12 mouse cellular contexts compared by ENCODE assay signal in genomic region chr7:45125649-45126048, GRCm38 (mm10). TPM values are rescaled to one million over a fixed set of nuclear protein-coding genes. Genes with fewer than 3 reads are reported as not detected.
DNase-seq lines count a peak whose midpoint lies in the region; ATAC-seq and TF ChIP-seq lines count a peak whose summit lies in the region.
"Not testable (repeated sequence)": the region's sequence is repeated elsewhere in the genome, so short reads cannot be mapped to it uniquely, and the experiment has no call there.
"Had no signal": no experiment of that assay in that cellular context is flagged by ENCODE, and none has a peak within 500 bp of the region (broad histone marks: within the 10 kb centered on the region; RNA-seq: fewer than 3 reads in every experiment).

No protein-coding gene starts in this region.

- not testable (repeated sequence) for DNase-seq in MEL (ENCODE audit: low read depth, low spot score); embryonic facial prominence, embryonic 14.5 days (ENCODE audit: low spot score); hindbrain, embryonic 14.5 days (ENCODE audit: low spot score); layer of hippocampus, adult 2 months (ENCODE audit: low spot score in 2 of 2); liver, embryonic 14.5 days (ENCODE audit: low read depth in 3 of 3, low spot score in 3 of 3)
- DNase-seq in heart, adult 11 months, result peak; percentile 90

- not testable (repeated sequence) for H3K9me3 ChIP-seq in MEL (replicated peaks; ENCODE audit: insufficient read depth, low read length); embryonic facial prominence, embryonic 14.5 days (ENCODE audit: control insufficient read depth, low read length); hindbrain, embryonic 14.5 days (ENCODE audit: control insufficient read depth, low read length); liver, embryonic 14.5 days (ENCODE audit: control insufficient read depth, low read length); midbrain, embryonic 15.5 days

- TF ChIP-seq RAD21 in MEL (IDR thresholded peaks at IDR 0.05; ENCODE audit: low read depth, low read length), result not testable (repeated sequence)

- peak overlapping the region; percentile 97 for H3K9ac ChIP-seq in MEL (ENCODE audit: control insufficient read depth, low read depth, low read length, poor library complexity, severe bottlenecking)
- peak overlapping the region; percentile 99; the same call in 1 of the 2 replicates for H3K9ac ChIP-seq in embryonic facial prominence, embryonic 14.5 days (ENCODE audit: low read depth, low read length)
- not testable (repeated sequence) for H3K9ac ChIP-seq in hindbrain, embryonic 14.5 days; liver, embryonic 14.5 days (replicated peaks); midbrain, embryonic 15.5 days

- not testable (repeated sequence) for TF ChIP-seq CTCF in MEL (IDR thresholded peaks at IDR 0.05 in 2 of 3, conservative IDR thresholded peaks at IDR 0.05 in 1 of 3; ENCODE audit: control insufficient read depth in 1 of 3, insufficient read depth in 1 of 3, low read depth in 2 of 3, low read length in 3 of 3, poor library complexity in 1 of 3, severe bottlenecking in 1 of 3); layer of hippocampus, adult 2 months (conservative IDR thresholded peaks at IDR 0.05); liver, embryonic 14.5 days (IDR thresholded peaks at IDR 0.05; ENCODE audit: low read depth); testis, adult 2 months (IDR thresholded peaks at IDR 0.05; ENCODE audit: control insufficient read depth, insufficient read depth, insufficient replicate concordance, low read depth, low read length)

- 70% methylated on average over 5 of the region's 5 CpGs for WGBS in embryonic facial prominence, embryonic 14.5 days
- 62% methylated on average over 5 of the region's 5 CpGs for WGBS in hindbrain, embryonic 14.5 days
- 63% methylated on average over 5 of the region's 5 CpGs for WGBS in liver, embryonic 14.5 days (ENCODE audit: insufficient replicate concordance)
- WGBS in midbrain, embryonic 15.5 days, result 60% methylated on average over 5 of the region's 5 CpGs

- ATAC-seq in embryonic facial prominence, embryonic 14.5 days (ENCODE audit: low read depth); hindbrain, embryonic 14.5 days (ENCODE audit: low FRiP score); liver, embryonic 14.5 days (ENCODE audit: insufficient read depth); midbrain, embryonic 15.5 days (replicated peaks): not testable (repeated sequence)

- TF ChIP-seq POLR2A in MEL (IDR thresholded peaks at IDR 0.05; ENCODE audit: control insufficient read depth in 1 of 2, insufficient read depth in 1 of 2, low read depth in 1 of 2, low read length in 2 of 2, poor library complexity in 1 of 2); testis, adult 2 months (IDR thresholded peaks at IDR 0.05; ENCODE audit: control insufficient read depth, low read depth, low read length): not testable (repeated sequence)

- peak overlapping the region; percentile 93 for H3K27ac ChIP-seq in MEL (ENCODE audit: control insufficient read depth, low read depth, low read length)
- H3K27ac ChIP-seq in embryonic facial prominence, embryonic 14.5 days (replicated peaks; ENCODE audit: low read depth, low read length), result 0 out of 2 replicates have a peak overlapping the region, but pooled peaks have one; percentile 92
- H3K27ac ChIP-seq in hindbrain, embryonic 14.5 days; testis, adult 2 months (ENCODE audit: control insufficient read depth, insufficient read depth, low read depth, low read length): not testable (repeated sequence)
- H3K27ac ChIP-seq in layer of hippocampus, adult 2 months, result 0 out of 2 replicates have a peak overlapping the region, but pooled peaks have one; percentile 79
- peak overlapping the region; percentile 83 for H3K27ac ChIP-seq in liver, embryonic 14.5 days
- peak overlapping the region; percentile 90; the same call in 1 of the 2 replicates for H3K27ac ChIP-seq in midbrain, embryonic 15.5 days

- H3K4me3 ChIP-seq in MEL (ENCODE audit: control insufficient read depth in 1 of 2, insufficient read depth in 1 of 2, low read depth in 2 of 2, low read length in 2 of 2), result peak overlapping the region; percentile 87 to 91
- 0 out of 2 replicates have a peak overlapping the region, but pooled peaks have one; percentile 0 for H3K4me3 ChIP-seq in embryonic facial prominence, embryonic 14.5 days (ENCODE audit: low read depth, low read length)
- not testable (repeated sequence) for H3K4me3 ChIP-seq in hindbrain, embryonic 14.5 days (replicated peaks; ENCODE audit: low read length); layer of hippocampus, adult 2 months; midbrain, embryonic 15.5 days
- H3K4me3 ChIP-seq in liver, embryonic 14.5 days (ENCODE audit: insufficient read depth in 1 of 2, low read depth in 2 of 2, low read length in 2 of 2), result peak overlapping the region in 1 of 2 experiments; percentile 91; a peak in 1 of 4 replicates
- peak overlapping the region; percentile 68; the same call in 1 of the 2 replicates for H3K4me3 ChIP-seq in testis, adult 2 months (ENCODE audit: control insufficient read depth, low read depth, low read length)

- H3K36me3 ChIP-seq in MEL (ENCODE audit: control insufficient read depth in 1 of 2, insufficient read depth in 2 of 2, low read length in 2 of 2), result peaks cover 14 to 23% of the 10 kb centered on the region in 2 experiments
- H3K36me3 ChIP-seq in embryonic facial prominence, embryonic 14.5 days (ENCODE audit: control insufficient read depth, insufficient read depth, low read length), result peaks cover 57% of the 10 kb centered on the region
- peaks cover 57% of the 10 kb centered on the region for H3K36me3 ChIP-seq in hindbrain, embryonic 14.5 days (replicated peaks; ENCODE audit: control insufficient read depth, insufficient read depth)
- H3K36me3 ChIP-seq in liver, embryonic 14.5 days (replicated peaks; ENCODE audit: control insufficient read depth, insufficient read depth, low read depth), result peaks cover 49% of the 10 kb centered on the region
- peaks cover 39% of the 10 kb centered on the region for H3K36me3 ChIP-seq in midbrain, embryonic 15.5 days (replicated peaks)
- not testable (repeated sequence) for H3K36me3 ChIP-seq in testis, adult 2 months (ENCODE audit: control insufficient read depth, insufficient read depth, low read length)

- H3K4me2 ChIP-seq in embryonic facial prominence, embryonic 14.5 days (ENCODE audit: low read depth, low read length), result peak overlapping the region; percentile 52; the same call in 1 of the 2 replicates
- H3K4me2 ChIP-seq in hindbrain, embryonic 14.5 days (replicated peaks), result peak overlapping the region; percentile 62; the same call in 1 of the 2 replicates
- H3K4me2 ChIP-seq in liver, embryonic 14.5 days (ENCODE audit: low read depth), result peak overlapping the region; percentile 85
- not testable (repeated sequence) for H3K4me2 ChIP-seq in midbrain, embryonic 15.5 days

- not testable (repeated sequence) for H3K27me3 ChIP-seq in MEL (ENCODE audit: control insufficient read depth in 1 of 2, insufficient read depth in 2 of 2, low read length in 2 of 2); embryonic facial prominence, embryonic 14.5 days (replicated peaks; ENCODE audit: control insufficient read depth, insufficient read depth, low read length); hindbrain, embryonic 14.5 days (ENCODE audit: control insufficient read depth, insufficient read depth, low read length); liver, embryonic 14.5 days (ENCODE audit: control insufficient read depth, insufficient read depth, low read length); midbrain, embryonic 15.5 days (replicated peaks); testis, adult 2 months (ENCODE audit: control insufficient read depth, insufficient read depth, low read length)

- not testable (repeated sequence) for TF ChIP-seq EP300 in MEL (IDR thresholded peaks at IDR 0.05; ENCODE audit: low read depth in 1 of 2, low read length in 2 of 2); liver, embryonic 14.5 days (IDR thresholded peaks at IDR 0.05; ENCODE audit: low read depth)

- peaks cover 0 to 26% of the 10 kb centered on the region in 2 experiments; a peak in 2 of 4 replicates for H3K4me1 ChIP-seq in MEL (ENCODE audit: control insufficient read depth in 1 of 2, insufficient read depth in 2 of 2, low read length in 2 of 2)
- peaks cover 26% of the 10 kb centered on the region for H3K4me1 ChIP-seq in embryonic facial prominence, embryonic 14.5 days (ENCODE audit: control insufficient read depth, insufficient read depth, low read length)
- H3K4me1 ChIP-seq in hindbrain, embryonic 14.5 days (replicated peaks; ENCODE audit: control insufficient read depth, insufficient read depth, low read length), result peaks cover 32% of the 10 kb centered on the region
- H3K4me1 ChIP-seq in liver, embryonic 14.5 days (replicated peaks; ENCODE audit: control insufficient read depth in 2 of 2, insufficient read depth in 2 of 2, low read length in 1 of 2), result peaks cover 23 to 35% of the 10 kb centered on the region in 2 experiments
- H3K4me1 ChIP-seq in midbrain, embryonic 15.5 days, result peaks cover 54% of the 10 kb centered on the region
- H3K4me1 ChIP-seq in testis, adult 2 months (ENCODE audit: control insufficient read depth, insufficient read depth, low read length), result peaks cover 20% of the 10 kb centered on the region

- peaks cover 69% of the 10 kb centered on the region for H3K79me2 ChIP-seq in MEL (ENCODE audit: control insufficient read depth, insufficient read depth, low read length, poor library complexity)

RNA-seq across cellular contexts. Expression of gene Rps11, which starts 1.4 kb away (rescaled TPM):
- total RNA-seq in MEL (2012; rRNA removed), result 2,482 and 2,708 TPM in 2 replicates
- polyA plus RNA-seq in MEL (2012; ENCODE audit: insufficient read depth in 1 of 2, insufficient read length in 2 of 2, low read depth in 1 of 2, low replicate concordance in 2 of 2, missing spikeins in 1 of 2), result 1,000 to 10,000 TPM; 3,189 to 5,434 TPM
- 1,575 and 1,608 TPM in 2 replicates for polyA plus RNA-seq in embryonic facial prominence, embryonic 14.5 days (2014; fragmentation: Nextera tagmentation; extraction: Ambion mirVana)
- 767 and 952 TPM in 2 replicates for polyA plus RNA-seq in hindbrain, embryonic 14.5 days (2014; fragmentation: Nextera tagmentation; extraction: Ambion mirVana)
- total RNA-seq in layer of hippocampus, adult 2 months (2021), result 100 to 1,000 TPM; 436 to 442 TPM
- polyA plus RNA-seq in liver, embryonic 14.5 days (2012; rRNA removed), result 309 and 366 TPM in 2 replicates
- polyA plus RNA-seq in liver, embryonic 14.5 days (2014; fragmentation: Nextera tagmentation; extraction: Ambion mirVana), result 989 and 1,016 TPM in 2 replicates
- polyA plus RNA-seq in midbrain, embryonic 15.5 days (2015; fragmentation: Nextera tagmentation; extraction: Ambion mirVana), result 742 and 762 TPM in 2 replicates
- polyA plus RNA-seq in testis, adult 2 months (2012; rRNA removed), result 169 and 192 TPM in 2 replicates

RNA-seq across cellular contexts. Expression of gene Rpl13a, which starts 2.9 kb away (rescaled TPM):
- 2,773 and 3,160 TPM in 2 replicates for total RNA-seq in MEL (2012; rRNA removed)
- 1,000 to 10,000 TPM; 2,091 to 3,727 TPM for polyA plus RNA-seq in MEL (2012; ENCODE audit: insufficient read depth in 1 of 2, insufficient read length in 2 of 2, low read depth in 1 of 2, low replicate concordance in 2 of 2, missing spikeins in 1 of 2)
- polyA plus RNA-seq in embryonic facial prominence, embryonic 14.5 days (2014; fragmentation: Nextera tagmentation; extraction: Ambion mirVana), result 1,594 and 1,619 TPM in 2 replicates
- 725 and 835 TPM in 2 replicates for polyA plus RNA-seq in hindbrain, embryonic 14.5 days (2014; fragmentation: Nextera tagmentation; extraction: Ambion mirVana)
- total RNA-seq in layer of hippocampus, adult 2 months (2021), result 100 to 1,000 TPM; 808 to 856 TPM
- polyA plus RNA-seq in liver, embryonic 14.5 days (2012; rRNA removed), result 534 and 909 TPM in 2 replicates
- 992 and 1,027 TPM in 2 replicates for polyA plus RNA-seq in liver, embryonic 14.5 days (2014; fragmentation: Nextera tagmentation; extraction: Ambion mirVana)
- 582 and 606 TPM in 2 replicates for polyA plus RNA-seq in midbrain, embryonic 15.5 days (2015; fragmentation: Nextera tagmentation; extraction: Ambion mirVana)
- 859 and 869 TPM in 2 replicates for polyA plus RNA-seq in testis, adult 2 months (2012; rRNA removed)

RNA-seq across cellular contexts. Expression of gene Gm45713, which starts 10.4 kb away (rescaled TPM):
- 0.69 and 3.9 TPM in 2 replicates for total RNA-seq in MEL (2012; rRNA removed)
- polyA plus RNA-seq in MEL (2012; ENCODE audit: insufficient read depth in 1 of 2, insufficient read length in 2 of 2, low read depth in 1 of 2, low replicate concordance in 2 of 2, missing spikeins in 1 of 2), result not detected
- polyA plus RNA-seq in embryonic facial prominence, embryonic 14.5 days (2014; fragmentation: Nextera tagmentation; extraction: Ambion mirVana), result 0.47 and 0.61 TPM in 2 replicates
- 0.22 TPM in 1 of 2 replicates, not detected in the other for polyA plus RNA-seq in hindbrain, embryonic 14.5 days (2014; fragmentation: Nextera tagmentation; extraction: Ambion mirVana)
- not detected for total RNA-seq in layer of hippocampus, adult 2 months (2021)
- 0.03 TPM in 1 of 2 replicates, not detected in the other for polyA plus RNA-seq in liver, embryonic 14.5 days (2012; rRNA removed)
- 0.15 and 0.63 TPM in 2 replicates for polyA plus RNA-seq in liver, embryonic 14.5 days (2014; fragmentation: Nextera tagmentation; extraction: Ambion mirVana)
- polyA plus RNA-seq in midbrain, embryonic 15.5 days (2015; fragmentation: Nextera tagmentation; extraction: Ambion mirVana), result not detected in 2 replicates
- 0.06 and 0.41 TPM in 2 replicates for polyA plus RNA-seq in testis, adult 2 months (2012; rRNA removed)
- total RNA-seq: adrenal gland, adult 18-20 months; gastrocnemius, adult 8-10 months; megakaryocyte progenitor cell, adult 5-6 weeks had no signal
- polyA plus RNA-seq: forebrain, embryonic 16.5 days had no signal

RNA-seq across cellular contexts. Expression of gene Flt3l, which starts 10.6 kb away (rescaled TPM):
- total RNA-seq in MEL (2012; rRNA removed), result 9.5 and 13.0 TPM in 2 replicates
- polyA plus RNA-seq in MEL (2012; ENCODE audit: insufficient read depth in 1 of 2, insufficient read length in 2 of 2, low read depth in 1 of 2, low replicate concordance in 2 of 2, missing spikeins in 1 of 2), result 10 to 100 TPM in 1 of 2 experiments, not detected in 1; 35.4 TPM
- 2.3 TPM in 2 replicates for polyA plus RNA-seq in embryonic facial prominence, embryonic 14.5 days (2014; fragmentation: Nextera tagmentation; extraction: Ambion mirVana)
- polyA plus RNA-seq in hindbrain, embryonic 14.5 days (2014; fragmentation: Nextera tagmentation; extraction: Ambion mirVana), result 1.7 and 1.8 TPM in 2 replicates
- total RNA-seq in layer of hippocampus, adult 2 months (2021), result 1 to 10 TPM; 9.4 TPM
- 12.1 and 13.4 TPM in 2 replicates for polyA plus RNA-seq in liver, embryonic 14.5 days (2012; rRNA removed)
- polyA plus RNA-seq in liver, embryonic 14.5 days (2014; fragmentation: Nextera tagmentation; extraction: Ambion mirVana), result 3.9 and 5.5 TPM in 2 replicates
- polyA plus RNA-seq in midbrain, embryonic 15.5 days (2015; fragmentation: Nextera tagmentation; extraction: Ambion mirVana), result 2.1 and 2.3 TPM in 2 replicates
- polyA plus RNA-seq in testis, adult 2 months (2012; rRNA removed), result 3.8 and 3.9 TPM in 2 replicates

RNA-seq across cellular contexts. Expression of gene Fcgrt, which starts 22.0 kb away (rescaled TPM):
- total RNA-seq in MEL (2012; rRNA removed), result 0.26 and 0.27 TPM in 2 replicates
- 1 to 10 TPM in 1 of 2 experiments, not detected in 1; 1.7 TPM for polyA plus RNA-seq in MEL (2012; ENCODE audit: insufficient read depth in 1 of 2, insufficient read length in 2 of 2, low read depth in 1 of 2, low replicate concordance in 2 of 2, missing spikeins in 1 of 2)
- polyA plus RNA-seq in embryonic facial prominence, embryonic 14.5 days (2014; fragmentation: Nextera tagmentation; extraction: Ambion mirVana), result 120 and 129 TPM in 2 replicates
- 37.7 and 40.5 TPM in 2 replicates for polyA plus RNA-seq in hindbrain, embryonic 14.5 days (2014; fragmentation: Nextera tagmentation; extraction: Ambion mirVana)
- 10 to 100 TPM; 17.8 to 19.0 TPM for total RNA-seq in layer of hippocampus, adult 2 months (2021)
- polyA plus RNA-seq in liver, embryonic 14.5 days (2012; rRNA removed), result 14.9 and 16.3 TPM in 2 replicates
- polyA plus RNA-seq in liver, embryonic 14.5 days (2014; fragmentation: Nextera tagmentation; extraction: Ambion mirVana), result 35.5 and 35.6 TPM in 2 replicates
- 32.0 and 36.8 TPM in 2 replicates for polyA plus RNA-seq in midbrain, embryonic 15.5 days (2015; fragmentation: Nextera tagmentation; extraction: Ambion mirVana)
- polyA plus RNA-seq in testis, adult 2 months (2012; rRNA removed), result 5.4 and 5.8 TPM in 2 replicates
